Mouse (Mus musculus) liver (tissue): Measurements from ENCODE around the gene Ppil3.

ENCODE experiments used
- DNase-seq: peaks from one replicate; pipeline ENCODE4 v3.0.0-alpha.2; 2020; ENCODE audit warnings: mixed read lengths

Gene Ppil3

GRCm38 (mm10) chr1:58408141-58408540, 37.1 kb downstream of the Ppil3 start:
- no peak for DNase-seq

GRCm38 (mm10) chr1:58407321-58407720, 38.0 kb downstream of the Ppil3 start:
- DNase-seq, result no peak

- no peak for DNase-seq
Observed at GRCm38 (mm10) chr1:58403745-58404144, 41.5 kb downstream of the Ppil3 start.

DNA sequence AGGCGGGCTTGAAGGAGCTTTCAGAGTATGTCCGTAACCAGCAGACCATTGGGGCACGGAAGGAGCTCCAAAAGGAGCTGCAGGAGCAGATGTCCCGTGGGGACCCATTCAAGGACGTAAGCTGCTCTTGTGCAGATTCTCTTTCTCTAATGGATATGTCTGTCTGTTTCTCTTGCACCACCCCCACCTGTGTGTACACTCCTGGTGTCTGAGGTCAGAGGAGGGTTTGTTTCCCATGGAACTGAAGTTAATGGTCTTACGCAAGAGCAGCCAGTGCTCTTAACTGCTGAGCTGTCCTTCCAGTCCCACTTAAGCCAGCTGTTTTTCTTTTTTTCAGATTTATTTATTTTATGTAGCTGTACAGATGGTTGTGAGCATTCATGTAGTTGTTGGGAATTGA, 43.9 kb downstream of the Ppil3 start:
- DNase-seq, result no peak

GRCm38 (mm10) chr1:58397731-58398130, 47.6 kb downstream of the Ppil3 start:
- no peak for DNase-seq

- DNase-seq, result no peak
Observed at GRCm38 (mm10) chr1:58396179-58396578, 49.1 kb downstream of the Ppil3 start.

GRCm38 (mm10) chr1:58395341-58395740, 49.9 kb downstream of the Ppil3 start:
- no peak for DNase-seq

- peak; percentile 64 for DNase-seq
Observed at GRCm38 (mm10) chr1:58393284-58394195, 51.7 kb downstream of the Ppil3 start.

DNA sequence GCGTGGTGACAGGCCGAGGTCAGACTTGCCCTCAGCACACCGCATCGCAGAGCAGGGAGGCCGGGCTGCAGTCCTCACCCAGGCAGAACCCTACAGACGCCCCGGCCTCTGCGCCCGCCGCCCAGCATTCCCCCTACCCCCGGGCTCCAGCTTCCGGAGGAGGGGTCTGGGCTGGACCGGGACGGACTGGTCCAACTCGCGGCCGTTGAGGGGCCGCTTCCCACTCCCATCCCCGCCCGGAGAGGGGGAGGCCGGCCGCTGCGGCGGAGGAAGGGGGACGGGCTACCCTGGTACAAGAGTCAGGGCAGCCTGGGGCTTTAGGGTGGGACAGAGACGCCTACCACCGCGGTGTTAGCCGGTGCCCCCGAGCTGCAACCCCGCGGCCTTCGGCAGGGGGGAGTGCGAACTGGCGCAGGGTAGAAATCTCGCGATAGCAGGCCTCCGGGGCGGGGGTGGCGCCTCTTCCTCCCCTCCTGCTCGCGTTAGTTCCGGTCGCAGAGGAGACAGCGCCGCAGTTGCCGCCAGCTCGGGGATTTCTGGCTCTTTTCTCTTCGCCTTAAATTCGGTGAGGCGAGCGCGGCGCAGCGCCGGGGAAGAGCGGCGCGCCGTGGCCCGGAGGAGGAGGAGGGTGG, 52.5 kb downstream of the Ppil3 start, which contains the start of gene Bzw1:
Gene Bzw1, plus strand, starts transcription at position 247 of the 632 bp plus-strand sequence.
- DNase-seq, result peak; percentile 93

DNA sequence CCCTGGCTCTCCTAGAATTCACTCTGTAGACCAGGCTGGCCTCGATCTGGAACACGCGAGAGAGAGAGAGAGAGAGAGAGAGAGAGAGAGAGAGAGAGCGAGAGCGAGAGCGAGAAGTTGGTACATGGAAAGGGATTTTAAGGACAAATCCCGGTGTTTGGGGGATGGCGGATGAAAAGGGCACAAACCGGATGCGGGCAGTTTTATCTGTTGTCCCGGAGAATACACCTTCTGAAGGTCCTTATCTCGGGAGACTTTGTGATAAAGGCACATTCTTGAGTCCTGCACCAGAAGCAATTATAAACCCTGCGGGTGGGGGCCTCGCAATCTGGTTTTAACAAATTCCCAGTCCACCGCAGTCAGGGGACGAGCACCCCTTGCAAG, 53.0 kb downstream of the Ppil3 start:
- no peak for DNase-seq

DNA sequence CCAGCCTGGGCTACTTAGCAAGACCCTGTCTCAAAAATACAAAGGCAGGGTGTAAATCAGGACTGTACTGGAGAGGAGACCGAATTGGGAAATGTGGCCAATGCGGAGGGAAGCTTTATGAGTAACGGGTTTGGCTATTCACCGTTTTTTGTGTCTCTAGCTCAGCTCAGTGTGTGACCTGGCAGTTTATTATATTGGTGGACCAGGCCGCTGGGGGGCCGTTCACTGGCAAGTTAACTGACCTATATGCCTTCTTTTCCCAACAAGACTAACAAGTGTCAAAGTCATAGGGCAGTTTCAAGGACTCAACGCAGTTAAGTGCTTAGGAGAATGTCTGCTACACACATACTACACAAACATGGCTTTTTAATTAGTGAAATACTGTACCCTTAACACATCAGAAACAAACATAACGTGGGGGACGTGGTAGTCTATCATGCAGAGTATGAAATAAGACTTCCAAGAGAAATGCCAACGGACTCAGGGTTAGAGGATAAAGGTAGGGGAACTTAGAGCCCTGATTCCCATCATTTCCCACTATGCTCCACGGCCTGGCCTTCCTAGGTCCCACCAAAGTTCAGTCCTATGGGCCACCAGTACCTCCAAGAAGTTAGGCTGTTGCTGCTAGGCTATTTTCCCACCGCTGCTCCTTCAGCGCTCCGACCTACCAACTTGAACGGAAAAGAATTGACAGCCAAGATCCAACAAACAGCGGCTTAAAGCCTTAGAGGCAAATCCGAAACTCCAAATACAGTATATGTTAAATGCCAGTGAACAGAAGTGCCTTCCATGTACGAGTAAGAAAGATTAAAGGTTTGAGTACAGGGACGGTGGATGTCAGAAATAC, 53.6 kb downstream of the Ppil3 start:
- no peak for DNase-seq

DNA sequence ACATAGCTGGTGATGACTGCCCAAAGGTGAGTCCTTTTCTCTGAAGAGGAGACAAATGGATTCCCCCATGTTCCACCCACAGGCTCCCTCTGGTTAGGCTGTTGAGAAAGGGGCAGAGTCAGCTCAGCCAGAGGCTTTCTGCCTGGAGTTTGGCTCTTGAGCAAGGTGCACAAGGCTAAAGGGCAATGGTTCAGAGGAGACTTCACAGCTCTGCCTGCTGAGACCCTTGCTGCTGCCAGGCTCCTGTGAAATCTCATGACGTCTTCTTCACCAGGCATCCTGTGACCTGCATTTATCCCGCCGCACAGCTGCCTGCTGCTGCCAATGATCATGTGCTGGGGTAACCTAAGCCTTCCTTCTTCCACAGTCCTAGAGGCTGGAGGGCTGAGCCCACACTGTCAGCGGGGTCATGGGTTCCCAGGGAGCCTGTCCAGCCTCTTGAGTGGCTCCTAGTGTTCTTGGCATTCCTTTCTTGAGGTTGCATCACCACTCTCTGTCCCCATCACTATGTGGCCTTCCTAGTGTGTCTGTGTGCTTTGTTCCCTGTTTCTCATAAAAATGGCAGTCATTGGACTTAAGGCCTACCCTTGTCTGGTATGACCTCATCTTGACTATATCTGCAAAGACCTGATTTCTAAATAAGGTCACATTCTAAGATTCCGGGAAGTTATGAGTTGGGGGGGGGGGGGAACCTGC, 62.6 kb downstream of the Ppil3 start:
- DNase-seq, result no peak
